Mouse (Mus musculus) thymus, adult 2 months (tissue): Measurements from ENCODE around the gene Morc1.

Experiments
- CTCF ChIP-seq: fragments of 200-500 bp; IDR thresholded peaks from 2 replicates; pipeline ENCODE4 v1.5.1; 2012; ENCODE audit warnings: mild to moderate bottlenecking, control low read depth, low read length, moderate library complexity, borderline replicate concordance; ENCODE audit not compliant: control insufficient read depth, poor library complexity, insufficient read depth; ENCODE audit errors: extremely low read depth
- POLR2A ChIP-seq: fragments of 200-500 bp; IDR thresholded peaks from 2 replicates; pipeline ENCODE4 v1.6.1; 2012; ENCODE audit warnings: mild to moderate bottlenecking, low read length, control low read depth, moderate library complexity; ENCODE audit not compliant: control insufficient read depth, poor library complexity, insufficient read depth; ENCODE audit errors: extremely low read depth

DNA sequence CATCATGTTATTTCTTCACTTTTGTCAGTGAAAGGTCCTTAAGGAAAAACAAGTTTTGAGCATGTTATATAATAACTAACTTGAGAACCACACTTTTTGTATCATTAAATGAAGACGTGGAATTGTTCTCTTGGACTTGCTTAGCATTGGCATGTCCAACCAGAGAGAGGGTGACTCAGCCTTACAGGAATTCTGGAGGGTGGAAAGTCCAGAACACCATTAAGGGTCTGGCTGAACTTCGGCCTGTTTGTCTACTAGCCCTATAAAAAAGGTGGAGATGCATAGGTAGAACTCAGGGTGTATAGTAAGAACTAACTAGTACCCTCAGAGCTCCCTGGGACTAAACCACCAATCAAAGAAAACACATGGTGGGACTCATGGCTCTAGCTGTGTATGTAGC, 35.8 kb upstream of the Morc1 start:
- no peak for TF ChIP-seq POLR2A
- TF ChIP-seq CTCF: no peak
